Mouse (Mus musculus) gastrocnemius, adult 2 months (tissue): ENCODE results near the gene Fitm1. TPM values are rescaled to one million over a fixed set of nuclear protein-coding genes. Genes with fewer than 3 reads are reported as not detected.

Source experiments
- DNase-seq: peaks from one replicate; pipeline ENCODE4 v3.0.0; 2022
- H3K27ac ChIP-seq: fragments of 200-600 bp; 2 replicates; pipeline ENCODE4 v1.8.1; 2022; ENCODE audit warnings: mild to moderate bottlenecking
- H3K4me3 ChIP-seq: fragments of 200-600 bp; 2 replicates; pipeline ENCODE4 v1.8.1; 2022; ENCODE audit warnings: mild to moderate bottlenecking, moderate library complexity
- CTCF ChIP-seq: fragments of 200-600 bp; IDR thresholded peaks from 2 replicates; pipeline ENCODE4 v1.8.1; 2022; ENCODE audit warnings: antibody characterized with exemption, mild to moderate bottlenecking, moderate library complexity
- intact Hi-C: fragments of 180-260 bp; cut with DNase I; formaldehyde crosslinking; loops from one replicate; pipeline ENCODE4 v1.15.1; 2025
- total RNA-seq, 2 experiments: library from RNA; stranded (reverse); gene quantifications; 2 replicates each; pipeline ENCODE4 v1.2.3; 2021

Fitm1 gene
- total RNA-seq, 2 experiments from 2014 or later: 282 to 334 TPM

DNA sequence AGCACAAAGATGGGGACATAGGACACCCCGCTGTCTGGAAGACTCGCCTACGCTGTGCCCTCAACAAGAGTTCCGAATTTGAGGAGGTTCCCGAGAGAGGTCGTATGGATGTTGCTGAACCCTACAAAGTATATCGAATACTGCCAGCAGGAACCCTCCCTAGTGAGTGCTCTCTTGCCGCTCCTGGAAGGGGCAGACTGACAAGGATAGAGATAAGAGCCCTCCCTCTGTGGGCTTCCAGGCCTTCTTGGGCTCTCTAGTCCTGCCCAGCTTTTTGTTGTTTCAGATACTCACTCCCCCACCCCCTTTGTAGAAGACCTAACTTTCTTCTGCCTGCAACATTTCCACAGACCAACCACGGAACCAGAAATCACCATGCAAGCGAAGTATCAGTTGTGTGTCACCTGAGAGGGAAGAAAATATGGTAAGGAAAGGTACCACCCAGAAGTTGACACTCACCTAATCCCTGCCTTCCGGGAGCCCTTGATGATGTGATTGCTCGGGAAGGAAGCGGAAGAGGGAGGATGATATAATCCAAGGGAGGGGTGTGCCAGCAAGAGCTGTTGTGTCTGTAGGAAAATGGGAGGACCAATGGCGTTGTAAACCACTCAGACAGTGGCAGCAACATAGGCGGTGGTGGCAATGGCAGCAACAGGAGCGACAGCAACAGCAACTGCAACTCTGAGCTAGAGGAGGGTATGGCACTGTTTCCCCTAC is 30.5 kb downstream of the Fitm1 start:
- no peak for DNase-seq
- H3K4me3 ChIP-seq: no peak overlapping the region
- intact Hi-C loops: no loop called here
- TF ChIP-seq CTCF: no peak
- H3K27ac ChIP-seq: no peak overlapping the region

DNA sequence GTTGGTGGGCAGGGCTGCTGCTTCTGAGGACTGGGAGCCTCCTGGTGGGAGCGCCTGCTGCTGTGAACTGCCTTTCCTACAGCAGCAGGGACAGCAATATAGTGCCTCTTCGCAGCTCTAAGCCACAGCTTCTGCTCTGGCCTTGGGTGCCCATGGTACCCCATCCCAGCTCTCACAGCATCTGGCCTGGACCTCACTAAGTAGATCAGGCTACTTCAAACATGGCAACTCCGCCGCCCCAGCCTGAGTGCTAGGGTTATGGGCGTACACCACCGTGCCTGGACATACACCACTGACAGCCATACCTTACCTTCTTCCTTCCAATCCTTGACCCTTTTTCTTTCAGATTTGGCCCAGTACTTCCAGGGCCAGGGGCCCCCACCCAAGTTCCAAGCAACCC is 32.9 kb downstream of the Fitm1 start:
- no peak for DNase-seq
- intact Hi-C loops: no loop called here
- Histone ChIP-seq H3K4me3 (no peak overlapping the region), H3K27ac (no peak overlapping the region)
- TF ChIP-seq CTCF: no peak

DNA sequence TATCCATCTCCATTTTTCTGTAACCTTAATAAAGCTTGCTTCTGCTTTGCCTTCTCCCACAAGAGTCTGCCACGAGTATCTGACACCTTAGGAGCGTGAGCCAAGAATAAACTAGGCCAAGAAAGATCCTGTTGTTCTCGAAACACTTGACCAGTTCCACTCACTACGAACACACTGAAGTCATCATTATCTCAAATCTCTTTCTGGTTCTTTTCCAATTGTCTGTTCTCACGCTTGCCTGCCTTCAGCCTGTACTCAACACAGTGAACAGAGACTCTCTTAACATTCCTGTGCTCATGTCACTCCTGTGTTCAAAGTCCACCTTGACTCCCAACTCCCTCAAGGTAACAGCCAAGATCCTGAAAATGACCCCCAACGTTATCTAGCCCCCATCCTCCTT is 37.9 kb downstream of the Fitm1 start:
- no peak for DNase-seq
- H3K4me3 ChIP-seq: no peak overlapping the region
- intact Hi-C loops: no loop called here
- H3K27ac ChIP-seq: no peak overlapping the region
- no peak for TF ChIP-seq CTCF

DNA sequence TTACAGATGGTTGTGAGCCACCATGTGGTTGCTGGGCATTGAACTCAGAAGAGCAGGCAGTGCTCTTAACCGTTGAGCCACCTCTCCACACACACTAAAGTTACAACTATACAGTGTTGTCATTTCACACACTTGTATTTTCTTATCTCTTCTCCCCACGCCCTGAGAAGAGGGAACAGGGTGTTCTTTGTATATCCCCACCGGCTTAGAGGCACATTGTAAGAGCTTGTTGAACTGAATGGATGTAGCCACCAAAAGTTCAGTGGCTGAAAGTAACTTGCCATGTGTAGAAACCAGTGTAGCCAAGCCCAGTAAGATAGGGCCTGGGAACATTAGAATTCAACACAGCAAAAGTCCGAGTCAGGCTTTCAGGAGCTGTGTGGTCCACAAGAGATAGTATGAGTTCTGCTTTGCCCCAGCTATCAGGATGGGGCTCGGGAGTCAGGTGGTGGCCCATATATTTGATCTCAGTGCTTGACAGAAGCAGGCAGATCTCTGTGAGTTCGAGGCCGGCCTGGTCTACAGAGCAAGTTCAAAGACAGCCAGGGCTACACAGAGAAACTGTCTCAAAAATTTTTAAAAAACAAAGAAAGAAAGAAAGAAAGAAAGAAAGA is 39.3 kb downstream of the Fitm1 start:
- H3K27ac ChIP-seq: no peak overlapping the region
- no peak for TF ChIP-seq CTCF
- DNase-seq: no peak
- no peak overlapping the region for H3K4me3 ChIP-seq
- intact Hi-C loops: no loop called here

DNA sequence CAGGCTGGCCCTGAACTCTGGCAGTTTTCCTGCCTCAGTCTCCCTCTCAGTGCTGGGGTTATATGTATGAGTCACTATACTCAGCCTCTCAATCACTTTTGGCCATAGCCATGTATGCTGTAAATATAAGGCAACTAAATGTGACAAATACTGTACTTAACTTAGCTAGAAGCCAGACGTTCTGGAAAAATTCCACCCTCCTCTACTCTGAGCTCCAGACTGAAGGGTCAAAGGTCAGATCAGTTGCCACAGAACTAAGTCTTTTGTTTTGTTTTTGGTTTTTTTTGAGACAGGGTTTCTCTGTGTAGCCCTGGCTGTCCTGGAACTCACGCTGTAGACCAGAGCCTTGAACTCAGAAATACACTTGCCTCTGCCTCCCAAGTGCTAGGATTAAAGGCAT is 40.5 kb downstream of the Fitm1 start:
- no peak for TF ChIP-seq CTCF

DNA sequence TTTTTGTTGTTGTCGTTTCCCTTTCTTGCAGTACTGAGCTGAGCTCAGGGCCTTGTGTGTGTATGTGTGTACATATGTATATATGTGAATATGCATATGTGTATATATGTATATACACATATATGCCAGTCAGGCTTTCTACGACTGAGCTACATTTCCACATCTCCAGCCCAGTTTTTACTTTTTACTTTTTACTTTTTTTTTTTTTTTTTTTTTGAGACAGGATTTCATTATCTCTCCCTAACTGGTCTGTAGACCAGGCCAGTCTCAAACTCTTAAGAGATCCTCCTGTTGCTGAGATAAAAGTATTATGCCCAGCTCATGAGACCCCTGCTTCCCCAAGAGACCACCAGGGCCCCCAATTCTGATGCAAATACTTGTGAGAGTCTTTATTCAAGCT is 41.4 kb downstream of the Fitm1 start:
- intact Hi-C loops: no loop called here
- Histone ChIP-seq H3K4me3 (no peak overlapping the region), H3K27ac (no peak overlapping the region)
- no peak for TF ChIP-seq CTCF
- no peak for DNase-seq

More for the DNA sequence above, 40.5 kb downstream of the Fitm1 start:
- intact Hi-C loops: no loop called here
- DNase-seq: no peak
- Histone ChIP-seq H3K27ac (no peak overlapping the region), H3K4me3 (no peak overlapping the region)

DNA sequence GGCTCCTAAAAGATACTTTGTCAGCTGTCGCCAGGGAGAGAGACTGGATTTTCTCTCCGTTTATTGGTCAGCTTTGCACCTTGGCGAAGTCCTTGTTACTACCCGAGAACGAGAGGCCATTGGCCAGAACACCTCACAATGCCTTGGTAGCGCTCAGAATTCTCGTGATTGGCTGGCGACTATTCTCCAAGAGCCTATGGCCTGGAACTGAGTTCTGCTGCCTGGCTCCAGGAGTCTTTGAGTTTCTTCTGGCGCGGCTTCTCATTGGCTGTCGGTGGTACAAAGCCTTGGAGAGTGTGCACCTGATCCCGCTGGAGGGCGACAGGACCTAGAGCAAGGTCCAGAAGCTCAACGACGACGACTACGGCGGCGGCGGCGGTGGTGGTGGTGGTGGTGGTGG is 42.4 kb downstream of the Fitm1 start, which contains the start of gene Rec8:
TSS of gene Rec8 (plus strand) at position 216 of the 400 bp plus-strand sequence.
- no peak for TF ChIP-seq CTCF
- no peak within 1 kb of the TSS for H3K4me3 ChIP-seq
- no peak within 1 kb of the TSS for H3K27ac ChIP-seq
- no peak for DNase-seq
- intact Hi-C loops: no loop called here

DNA sequence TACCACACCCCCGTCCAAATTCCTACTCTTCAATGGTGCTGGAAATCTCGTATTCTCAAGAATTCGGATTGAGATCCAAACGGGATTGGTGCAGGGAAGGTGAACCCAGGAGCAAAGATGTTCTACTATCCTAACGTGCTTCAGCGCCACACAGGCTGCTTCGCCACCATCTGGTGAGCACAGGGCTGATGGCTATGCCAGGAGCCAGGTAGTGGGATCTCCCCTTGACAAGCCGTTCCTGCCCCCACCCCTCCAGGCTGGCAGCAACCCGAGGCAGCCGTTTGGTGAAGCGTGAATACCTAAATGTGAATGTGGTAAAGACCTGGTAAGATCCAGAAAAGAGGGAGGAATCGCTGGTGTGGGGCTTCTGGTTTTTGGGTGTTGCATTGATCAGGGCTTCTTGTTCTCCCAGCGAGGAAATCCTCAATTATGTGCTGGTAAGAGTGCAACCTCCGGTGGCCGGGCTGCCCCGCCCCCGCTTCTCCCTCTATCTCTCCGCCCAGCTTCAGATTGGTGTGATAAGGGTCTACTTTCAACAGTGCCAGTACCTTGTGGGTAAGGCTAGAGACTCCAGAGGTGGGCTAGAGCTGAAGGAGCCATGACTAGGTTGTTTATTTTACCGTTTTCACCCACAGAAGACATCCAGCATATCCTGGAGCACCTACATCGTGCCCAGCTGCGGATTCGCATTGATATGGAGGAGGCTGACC is 43.2 kb downstream of the Fitm1 start:
- Histone ChIP-seq H3K27ac (no peak overlapping the region), H3K4me3 (no peak overlapping the region)
- TF ChIP-seq CTCF: no peak
- no peak for DNase-seq
- intact Hi-C loops: no loop called here

Other genes with a start within 250 kb of the Fitm1 start
- gene Dhrs4, start 96.9 kb upstream of the Fitm1 start, total RNA-seq: 10 to 100 TPM; 28.4 to 68.7 TPM
- gene Carmil3, start 85.0 kb upstream of the Fitm1 start, total RNA-seq: under 1 TPM; 0.43 to 0.95 TPM
- gene Cpne6, start 65.2 kb upstream of the Fitm1 start, total RNA-seq: not detected
- gene Nrl, start 50.6 kb upstream of the Fitm1 start, total RNA-seq: not detected
- gene Pck2, start 35.4 kb upstream of the Fitm1 start, total RNA-seq: 1 to 10 TPM; 3.5 to 4.2 TPM
- gene Dcaf11, start 15.6 kb upstream of the Fitm1 start, total RNA-seq: 100 to 1,000 TPM; 129 to 133 TPM
- gene A730061H03Rik, start 15.2 kb upstream of the Fitm1 start, total RNA-seq: not detected
- gene Psme1, start 2.5 kb downstream of the Fitm1 start, total RNA-seq: 10 to 100 TPM; 53.3 to 75.5 TPM
- 10 to 100 TPM; 30.3 to 45.2 TPM for gene Emc9, start 9.7 kb downstream of the Fitm1 start, total RNA-seq
- 10 to 100 TPM; 33.8 to 54.8 TPM for gene Psme2, start 15.5 kb downstream of the Fitm1 start, total RNA-seq
- gene Rnf31, start 16.1 kb downstream of the Fitm1 start, total RNA-seq: 10 to 100 TPM; 17.1 to 20.4 TPM
- gene Irf9, start 28.0 kb downstream of the Fitm1 start, total RNA-seq: 1 to 10 TPM; 4.7 to 5.1 TPM
- gene Rec8, start 42.4 kb downstream of the Fitm1 start, total RNA-seq: not detected
- gene Ipo4, start 60.3 kb downstream of the Fitm1 start, total RNA-seq: 10 to 100 TPM; 73.2 to 81.0 TPM
- gene Gm49378, start 62.3 kb downstream of the Fitm1 start, total RNA-seq: 1 to 10 TPM; 1.1 to 2.3 TPM
- gene Tm9sf1, start 68.2 kb downstream of the Fitm1 start, total RNA-seq: 10 to 100 TPM; 15.0 to 21.3 TPM
- gene Tssk4, start 74.6 kb downstream of the Fitm1 start, total RNA-seq: under 1 TPM; 0.20 to 0.28 TPM
- 10 to 100 TPM; 17.4 to 23.8 TPM for gene Mdp1, start 84.9 kb downstream of the Fitm1 start, total RNA-seq
- gene Gmpr2, start 96.3 kb downstream of the Fitm1 start, total RNA-seq: 1 to 10 TPM; 2.4 to 3.1 TPM
- 100 to 1,000 TPM; 188 to 211 TPM for gene Nedd8, start 96.5 kb downstream of the Fitm1 start, total RNA-seq
- 10 to 100 TPM; 10.4 to 13.1 TPM for gene Tinf2, start 106.2 kb downstream of the Fitm1 start, total RNA-seq
- gene Tgm1, start 138.3 kb downstream of the Fitm1 start, total RNA-seq: under 1 TPM in 1 of 2 experiments, not detected in 1; 0.11 TPM
- gene Rabggta, start 146.6 kb downstream of the Fitm1 start, total RNA-seq: 10 to 100 TPM in 1 of 2 experiments, 1 to 10 TPM in 1; 9.8 to 10.6 TPM
- 10 to 100 TPM; 29.1 to 33.0 TPM for gene Dhrs1, start 170.1 kb downstream of the Fitm1 start, total RNA-seq
- gene Nop9, start 170.1 kb downstream of the Fitm1 start, total RNA-seq: 10 to 100 TPM in 1 of 2 experiments, 1 to 10 TPM in 1; 9.8 to 10.4 TPM
- not detected for gene Cideb, start 182.8 kb downstream of the Fitm1 start, total RNA-seq
- gene Ltb4r2, start 185.8 kb downstream of the Fitm1 start, total RNA-seq: not detected
- under 1 TPM in 1 of 2 experiments, not detected in 1; 0.18 TPM for gene Ltb4r1, start 190.3 kb downstream of the Fitm1 start, total RNA-seq
- gene Adcy4, start 208.5 kb downstream of the Fitm1 start, total RNA-seq: 10 to 100 TPM in 1 of 2 experiments, 1 to 10 TPM in 1; 6.8 to 10.1 TPM
- 1 to 10 TPM in 1 of 2 experiments, under 1 TPM in 1; 0.64 to 1.1 TPM for gene Ripk3, start 213.2 kb downstream of the Fitm1 start, total RNA-seq
- 1 to 10 TPM; 3.4 to 3.8 TPM for gene Nfatc4, start 247.5 kb downstream of the Fitm1 start, total RNA-seq